Mouse (Mus musculus) layer of hippocampus, postnatal 36 days (tissue): Measurements from ENCODE around the gene Ggta1. TPM values are rescaled to one million over a fixed set of nuclear protein-coding genes. Genes with fewer than 3 reads are reported as not detected.

Experiments used
- DNase-seq, 2 experiments: peaks; one replicate each; pipeline ENCODE4 v3.0.0; 2022
- total RNA-seq, 2 experiments: library from RNA; stranded (reverse); gene quantifications; 2 replicates each; pipeline ENCODE4 v1.2.3; 2021

Gene Ggta1
- total RNA-seq, 2 experiments from 2014 or later = 1.7 to 2.6 TPM

DNA sequence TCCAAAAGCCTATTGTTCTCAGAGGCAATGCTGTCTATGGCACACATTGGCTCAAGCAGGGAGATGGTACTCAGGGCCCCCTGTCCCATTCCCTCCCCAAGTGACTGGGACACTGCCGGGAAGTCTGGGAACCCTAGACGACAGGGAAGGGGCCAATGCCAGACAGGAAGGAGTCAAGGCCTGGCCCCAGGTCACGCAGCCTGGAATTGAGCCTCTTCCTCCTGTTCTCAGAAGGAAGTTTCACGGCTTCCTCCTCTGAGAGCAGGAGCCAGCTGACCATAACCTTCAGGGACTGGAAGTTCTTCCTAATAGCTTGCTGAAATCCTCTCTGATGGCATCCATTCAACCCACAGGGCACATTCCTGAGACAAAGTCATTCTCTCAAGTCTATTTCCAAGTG lies 29.6 kb downstream of the Ggta1 start:
- DNase-seq = no peak

GRCm38 (mm10) chr2:35432472-35432871 lies 30.6 kb downstream of the Ggta1 start:
- no peak for DNase-seq

GRCm38 (mm10) chr2:35432011-35432410 lies 31.0 kb downstream of the Ggta1 start:
- DNase-seq = no peak

- DNase-seq = no peak
These were observed 32.2 kb downstream of the Ggta1 start for GRCm38 (mm10) chr2:35430806-35431205.

GRCm38 (mm10) chr2:35428615-35429300 lies 34.3 kb downstream of the Ggta1 start:
- DNase-seq = no peak

GRCm38 (mm10) chr2:35427559-35427958 lies 35.5 kb downstream of the Ggta1 start:
- DNase-seq = no peak

DNA sequence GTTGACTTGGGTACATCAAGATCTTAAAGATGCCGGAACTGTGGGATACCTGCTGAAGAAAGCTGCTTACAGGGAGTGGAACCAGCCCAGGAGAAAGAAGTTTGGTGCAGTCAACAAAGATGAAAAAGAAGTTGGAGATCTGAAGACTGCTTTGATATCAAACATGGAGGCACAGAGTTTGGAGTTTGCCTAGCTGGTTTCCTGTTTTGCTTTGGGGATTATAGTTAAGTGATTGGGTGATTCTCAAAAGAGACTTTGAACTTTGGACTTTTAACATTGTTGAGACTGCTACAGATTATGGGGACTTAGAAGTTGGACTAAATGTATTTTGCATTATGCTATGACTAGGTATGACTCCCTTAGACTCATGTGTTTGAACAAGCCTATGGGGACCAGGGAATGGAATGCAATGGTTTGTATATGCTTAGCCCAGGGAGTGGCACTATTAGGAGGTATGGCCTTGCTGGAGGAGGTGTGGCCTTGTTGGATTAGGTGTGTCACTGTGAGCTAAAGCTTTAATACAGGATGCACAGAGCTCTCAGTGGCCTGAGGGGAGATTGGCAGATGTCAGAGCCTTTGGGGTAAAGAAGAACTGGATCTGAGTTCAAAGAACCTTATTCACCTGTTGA lies 39.2 kb downstream of the Ggta1 start:
- DNase-seq = no peak

DNA sequence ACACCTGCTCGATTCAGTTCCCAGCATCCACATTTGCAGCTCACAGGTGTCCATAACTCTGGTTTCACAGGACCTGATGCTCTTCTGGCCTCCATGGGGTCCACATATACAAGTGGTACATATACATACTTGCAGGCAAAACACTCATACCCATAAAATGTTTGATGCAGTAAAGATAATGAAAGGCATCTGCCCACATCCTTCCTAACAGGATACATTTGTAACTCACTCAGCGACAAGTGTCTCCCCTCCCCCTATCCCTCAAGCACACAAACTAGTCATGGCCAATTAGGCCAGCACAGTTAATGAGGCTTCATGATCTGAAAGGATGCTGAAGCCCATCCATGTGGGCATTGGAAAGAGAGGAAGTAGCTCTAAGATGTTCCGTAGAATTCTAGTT lies 40.6 kb downstream of the Ggta1 start:
- no peak for DNase-seq

GRCm38 (mm10) chr2:35420681-35421080 lies 42.4 kb downstream of the Ggta1 start:
- DNase-seq = no peak

DNA sequence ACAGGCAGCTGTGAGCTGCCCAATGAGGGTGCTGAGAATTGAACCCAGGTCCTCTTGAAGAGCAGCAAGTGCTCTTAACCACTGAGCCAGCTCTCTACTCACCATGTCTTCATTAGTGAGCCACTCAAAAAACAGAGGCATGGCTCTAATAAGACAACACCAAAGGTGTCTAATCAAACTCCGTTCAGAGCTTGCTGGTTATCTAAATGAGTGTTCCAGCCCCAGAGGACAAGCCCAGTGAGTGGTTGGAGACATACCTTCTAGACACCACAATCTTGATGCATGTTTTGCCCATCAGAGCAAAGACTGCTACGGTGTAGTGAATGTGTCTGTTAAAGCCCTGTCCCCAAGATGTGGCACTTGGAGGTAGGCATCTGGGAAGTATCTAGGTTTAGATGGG lies 43.4 kb downstream of the Ggta1 start:
- no peak for DNase-seq

- no peak for DNase-seq
These were observed 43.8 kb downstream of the Ggta1 start for GRCm38 (mm10) chr2:35419243-35419642.

GRCm38 (mm10) chr2:35417231-35417630 lies 45.8 kb downstream of the Ggta1 start:
- DNase-seq = no peak

GRCm38 (mm10) chr2:35416473-35416872 lies 46.6 kb downstream of the Ggta1 start:
- no peak for DNase-seq

- DNase-seq = no peak
These were observed 50.2 kb downstream of the Ggta1 start for GRCm38 (mm10) chr2:35412810-35413209.

DNA sequence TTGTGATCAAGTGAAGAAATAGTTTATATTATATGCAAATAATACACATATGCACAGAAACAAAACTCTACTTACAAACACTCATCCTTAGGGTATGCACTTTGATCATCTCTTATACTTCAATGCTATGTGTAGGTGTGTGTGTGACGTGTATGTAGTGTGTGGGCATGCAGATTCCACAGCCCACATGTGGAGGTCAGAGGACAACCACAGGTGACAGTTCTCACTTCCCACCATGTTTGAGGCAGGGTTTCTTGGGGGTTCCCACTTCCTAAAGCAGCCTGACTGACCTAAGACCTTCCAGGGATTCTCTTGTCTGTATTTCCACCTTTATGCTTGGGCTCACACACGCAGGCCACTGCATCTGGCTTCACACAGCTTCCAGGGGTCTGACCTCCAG lies 50.8 kb downstream of the Ggta1 start:
- no peak for DNase-seq

GRCm38 (mm10) chr2:35411640-35412190 lies 51.3 kb downstream of the Ggta1 start:
- DNase-seq = no peak

DNA sequence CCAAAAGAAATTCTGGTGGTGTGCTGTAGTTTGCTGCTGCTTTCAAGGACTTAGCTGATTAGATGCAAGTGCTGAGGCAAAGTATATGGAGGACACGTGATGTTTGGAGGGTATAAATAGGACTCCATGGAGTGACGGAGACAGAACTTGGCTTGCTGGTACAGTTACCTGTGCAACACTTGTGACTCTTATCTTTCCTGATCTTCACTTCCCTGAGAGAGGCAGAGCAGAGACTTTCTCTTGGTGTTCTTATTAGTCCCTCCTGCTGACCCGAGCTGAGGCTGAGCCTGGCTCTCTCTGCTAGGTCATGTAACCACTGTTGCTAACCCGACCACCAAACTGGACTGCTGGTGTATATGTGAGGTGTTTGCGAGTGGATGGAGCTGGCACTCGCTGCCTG lies 53.6 kb downstream of the Ggta1 start:
- DNase-seq = no peak

DNA sequence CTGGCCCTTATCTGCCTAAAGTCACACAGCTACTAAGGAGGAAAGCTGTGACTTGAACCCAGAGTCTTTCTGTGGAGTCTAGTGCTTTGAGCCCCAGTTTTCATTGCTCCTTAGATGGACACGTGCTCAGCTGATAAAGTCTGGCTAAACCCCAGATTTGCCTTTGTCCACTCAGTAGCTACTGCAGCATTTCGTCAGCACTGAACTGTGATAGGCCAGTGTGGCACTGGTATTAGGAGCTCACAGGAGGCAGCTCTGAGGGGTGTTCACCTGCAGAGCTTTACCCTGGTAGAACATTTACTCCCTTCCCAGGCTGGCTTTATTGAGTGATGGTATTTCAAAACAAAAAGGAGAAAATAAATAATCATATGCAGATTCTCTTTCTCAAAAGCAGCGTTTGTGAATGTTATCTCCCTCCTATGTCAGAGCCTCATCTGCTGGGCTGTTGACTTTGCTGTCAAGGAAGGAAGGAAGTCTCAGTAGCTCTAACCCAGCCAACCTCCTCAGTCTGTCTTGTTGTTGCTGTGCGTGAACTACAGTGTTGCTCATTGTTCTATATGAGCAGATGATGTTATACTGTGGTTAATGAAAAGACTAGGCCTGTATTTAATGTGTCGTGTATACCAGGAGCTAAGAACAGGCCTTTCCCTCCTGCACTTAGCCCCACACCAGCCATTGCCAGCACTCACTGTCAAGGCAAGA lies 54.5 kb downstream of the Ggta1 start:
- DNase-seq = no peak

- no peak for DNase-seq
These were observed 55.2 kb downstream of the Ggta1 start for GRCm38 (mm10) chr2:35407878-35408277.

GRCm38 (mm10) chr2:35407266-35407665 lies 55.8 kb downstream of the Ggta1 start:
- DNase-seq = no peak

- no peak for DNase-seq
These were observed 56.4 kb downstream of the Ggta1 start for GRCm38 (mm10) chr2:35406611-35407010.

DNA sequence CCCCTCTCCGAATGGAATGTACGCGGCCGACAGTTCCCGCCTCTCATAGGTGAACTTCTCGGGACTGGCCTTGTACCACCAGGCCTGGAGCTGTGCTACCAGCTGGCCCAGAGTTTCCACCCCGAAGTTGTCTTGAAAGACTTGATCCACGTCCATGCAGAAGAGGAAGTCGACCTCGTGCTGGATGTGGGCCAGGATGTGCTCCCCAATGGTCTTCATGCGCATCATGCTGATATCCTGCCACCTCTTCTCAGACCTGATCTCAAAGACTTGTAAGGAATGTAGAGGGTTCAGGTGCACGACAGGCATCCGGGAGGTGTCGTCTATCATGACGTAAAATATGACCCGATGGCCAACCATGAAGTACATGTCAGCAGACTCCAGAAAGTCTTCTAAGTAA lies 60.6 kb downstream of the Ggta1 start:
- no peak for DNase-seq

DNA sequence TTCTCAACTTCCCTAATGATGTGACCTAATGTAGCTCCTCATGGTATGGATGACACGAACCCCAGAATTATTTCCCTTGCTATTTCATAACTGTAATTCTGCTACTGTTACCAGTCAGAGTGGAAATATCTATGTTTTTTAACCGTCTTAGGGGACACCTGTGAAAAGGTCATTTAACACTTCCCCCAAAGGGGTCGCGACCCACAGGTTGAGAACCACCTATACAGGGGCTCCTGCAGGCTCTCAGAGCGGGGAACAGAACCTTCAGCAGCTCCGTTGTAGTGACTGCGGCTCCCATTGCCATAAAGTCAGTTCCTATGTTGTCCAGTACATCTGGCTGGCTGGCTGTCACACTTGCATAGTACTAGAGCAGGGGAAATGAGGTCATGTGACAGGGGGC lies 62.3 kb downstream of the Ggta1 start:
- no peak for DNase-seq
